Mouse (Mus musculus): Measurements from ENCODE around the gene Ccdc142. TPM values are rescaled to one million over a fixed set of nuclear protein-coding genes. Genes with fewer than 3 reads are reported as not detected.

The Ccdc142 gene
- polyA plus RNA-seq, 1 experiment from 2014 or later: 0.62 TPM

GRCm38 (mm10) chr6:83140044-83140443, 38.6 kb downstream of the Ccdc142 start:
- no peaks in the 10 kb centered on the region for H3K9me3 ChIP-seq (replicated peaks; ENCODE audit: control insufficient read depth, low read length)
- H3K9ac ChIP-seq (replicated peaks; ENCODE audit: low read length): no peak overlapping the region
- H3K4me1 ChIP-seq (ENCODE audit: control insufficient read depth, insufficient read depth, low read length): peaks cover 9% of the 10 kb centered on the region
- DNase-seq (ENCODE audit: low spot score) (no peak), ATAC-seq (replicated peaks; ENCODE audit: insufficient number of reproducible peaks, low FRiP score, low TSS enrichment, low read depth) (no peak)
- H3K4me2 ChIP-seq (ENCODE audit: low read depth, low read length): no peak overlapping the region
- H3K36me3 ChIP-seq (replicated peaks; ENCODE audit: control insufficient read depth, insufficient read depth, low read depth, low read length): no peaks in the 10 kb centered on the region
- no peak overlapping the region for H3K4me3 ChIP-seq (ENCODE audit: low read depth, low read length)
- no peaks in the 10 kb centered on the region for H3K27me3 ChIP-seq (ENCODE audit: control insufficient read depth, insufficient read depth, low read length)
- H3K27ac ChIP-seq (replicated peaks; ENCODE audit: low read depth, low read length): no peak overlapping the region
- 86% methylated on average over 8 of the region's 8 CpGs for WGBS

DNA sequence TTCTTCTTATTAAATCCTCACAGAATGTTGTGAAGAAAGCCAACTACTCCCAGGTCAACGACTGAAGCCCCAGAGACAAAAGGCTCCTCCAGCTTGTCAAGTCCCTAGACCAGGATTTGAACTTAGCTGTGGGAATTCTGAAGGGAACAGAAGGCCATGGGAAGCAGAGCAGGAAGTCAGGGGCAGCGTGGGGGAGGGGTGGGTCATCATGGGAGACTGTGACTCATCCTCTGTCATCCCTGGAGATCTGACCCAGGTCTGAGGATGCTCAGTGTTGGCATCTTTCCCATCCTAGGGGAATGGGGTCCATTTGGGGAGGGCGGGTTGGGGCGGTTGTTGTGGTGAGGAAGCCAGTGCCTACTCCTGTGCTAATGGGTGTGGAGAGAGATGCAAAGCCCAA, 40.2 kb downstream of the Ccdc142 start:
- ATAC-seq (replicated peaks; ENCODE audit: insufficient number of reproducible peaks, low FRiP score, low TSS enrichment, low read depth) (no peak), DNase-seq (ENCODE audit: low spot score) (no peak)
- H3K27me3 ChIP-seq (ENCODE audit: control insufficient read depth, insufficient read depth, low read length): no peaks in the 10 kb centered on the region
- 22% methylated on average over 4 of the region's 4 CpGs for WGBS
- peaks cover 9% of the 10 kb centered on the region for H3K4me1 ChIP-seq (ENCODE audit: control insufficient read depth, insufficient read depth, low read length)
- peak overlapping the region; percentile 27; the same call in 1 of the 2 replicates for H3K4me3 ChIP-seq (ENCODE audit: low read depth, low read length)
- H3K27ac ChIP-seq (replicated peaks; ENCODE audit: low read depth, low read length): no peak overlapping the region
- peak overlapping the region; percentile 68 for H3K4me2 ChIP-seq (ENCODE audit: low read depth, low read length)
- H3K9me3 ChIP-seq (replicated peaks; ENCODE audit: control insufficient read depth, low read length): no peaks in the 10 kb centered on the region
- H3K36me3 ChIP-seq (replicated peaks; ENCODE audit: control insufficient read depth, insufficient read depth, low read depth, low read length): no peaks in the 10 kb centered on the region
- peak overlapping the region; percentile 55 for H3K9ac ChIP-seq (replicated peaks; ENCODE audit: low read length)

GRCm38 (mm10) chr6:83142211-83142731, 40.9 kb downstream of the Ccdc142 start:
- Histone ChIP-seq H3K4me2 (ENCODE audit: low read depth, low read length) (peak overlapping the region; percentile 68), H3K9ac (replicated peaks; ENCODE audit: low read length) (peak overlapping the region; percentile 55), H3K4me1 (ENCODE audit: control insufficient read depth, insufficient read depth, low read length) (peaks cover 9% of the 10 kb centered on the region), H3K9me3 (replicated peaks; ENCODE audit: control insufficient read depth, low read length) (no peaks in the 10 kb centered on the region), H3K27me3 (ENCODE audit: control insufficient read depth, insufficient read depth, low read length) (no peaks in the 10 kb centered on the region), H3K27ac (replicated peaks; ENCODE audit: low read depth, low read length) (0 out of 2 replicates have a peak overlapping the region, but pooled peaks have one; percentile 28), H3K36me3 (replicated peaks; ENCODE audit: control insufficient read depth, insufficient read depth, low read depth, low read length) (no peaks in the 10 kb centered on the region), H3K4me3 (ENCODE audit: low read depth, low read length) (peak overlapping the region; percentile 27)
- 2% methylated on average over 41 of the region's 41 CpGs for WGBS
- DNase-seq (ENCODE audit: low spot score) (no peak), ATAC-seq (replicated peaks; ENCODE audit: insufficient number of reproducible peaks, low FRiP score, low TSS enrichment, low read depth) (no peak)

- Histone ChIP-seq H3K4me2 (ENCODE audit: low read depth, low read length) (no peak overlapping the region), H3K4me3 (ENCODE audit: low read depth, low read length) (no peak overlapping the region), H3K36me3 (replicated peaks; ENCODE audit: control insufficient read depth, insufficient read depth, low read depth, low read length) (no peaks in the 10 kb centered on the region), H3K9me3 (replicated peaks; ENCODE audit: control insufficient read depth, low read length) (no peaks in the 10 kb centered on the region), H3K4me1 (ENCODE audit: control insufficient read depth, insufficient read depth, low read length) (peaks cover 9% of the 10 kb centered on the region), H3K27me3 (ENCODE audit: control insufficient read depth, insufficient read depth, low read length) (no peaks in the 10 kb centered on the region), H3K9ac (replicated peaks; ENCODE audit: low read length) (no peak overlapping the region), H3K27ac (replicated peaks; ENCODE audit: low read depth, low read length) (no peak overlapping the region)
- 54% methylated on average over 11 of the region's 11 CpGs for WGBS
- ATAC-seq (replicated peaks; ENCODE audit: insufficient number of reproducible peaks, low FRiP score, low TSS enrichment, low read depth) (no peak), DNase-seq (ENCODE audit: low spot score) (no peak)
Observed at GRCm38 (mm10) chr6:83142886-83143285, 41.5 kb downstream of the Ccdc142 start.

- Histone ChIP-seq H3K9me3 (replicated peaks; ENCODE audit: control insufficient read depth, low read length) (no peaks in the 10 kb centered on the region), H3K36me3 (replicated peaks; ENCODE audit: control insufficient read depth, insufficient read depth, low read depth, low read length) (no peaks in the 10 kb centered on the region; the same call in none of the 2 replicates), H3K9ac (replicated peaks; ENCODE audit: low read length) (no peak overlapping the region), H3K4me3 (ENCODE audit: low read depth, low read length) (no peak overlapping the region), H3K27me3 (ENCODE audit: control insufficient read depth, insufficient read depth, low read length) (no peaks in the 10 kb centered on the region), H3K27ac (replicated peaks; ENCODE audit: low read depth, low read length) (no peak overlapping the region), H3K4me1 (ENCODE audit: control insufficient read depth, insufficient read depth, low read length) (peaks cover 7% of the 10 kb centered on the region), H3K4me2 (ENCODE audit: low read depth, low read length) (no peak overlapping the region)
- WGBS: 89% methylated on average over 2 of the region's 2 CpGs
- no peak for DNase-seq (ENCODE audit: low spot score)
- ATAC-seq (replicated peaks; ENCODE audit: insufficient number of reproducible peaks, low FRiP score, low TSS enrichment, low read depth): no peak
Observed at GRCm38 (mm10) chr6:83145209-83145608, 43.8 kb downstream of the Ccdc142 start.

- no peak overlapping the region for H3K4me3 ChIP-seq (ENCODE audit: low read depth, low read length)
- DNase-seq (ENCODE audit: low spot score) (no peak), ATAC-seq (replicated peaks; ENCODE audit: insufficient number of reproducible peaks, low FRiP score, low TSS enrichment, low read depth) (no peak)
- H3K9me3 ChIP-seq (replicated peaks; ENCODE audit: control insufficient read depth, low read length): no peaks in the 10 kb centered on the region
- WGBS: 71% methylated on average over 9 of the region's 9 CpGs
- H3K4me1 ChIP-seq (ENCODE audit: control insufficient read depth, insufficient read depth, low read length): peaks cover 7% of the 10 kb centered on the region
- no peak overlapping the region for H3K9ac ChIP-seq (replicated peaks; ENCODE audit: low read length)
- no peak overlapping the region for H3K4me2 ChIP-seq (ENCODE audit: low read depth, low read length)
- H3K27me3 ChIP-seq (ENCODE audit: control insufficient read depth, insufficient read depth, low read length): no peaks in the 10 kb centered on the region
- no peak overlapping the region for H3K27ac ChIP-seq (replicated peaks; ENCODE audit: low read depth, low read length)
- no peaks in the 10 kb centered on the region; the same call in none of the 2 replicates for H3K36me3 ChIP-seq (replicated peaks; ENCODE audit: control insufficient read depth, insufficient read depth, low read depth, low read length)
Observed at GRCm38 (mm10) chr6:83145805-83146204, 44.4 kb downstream of the Ccdc142 start.

DNA sequence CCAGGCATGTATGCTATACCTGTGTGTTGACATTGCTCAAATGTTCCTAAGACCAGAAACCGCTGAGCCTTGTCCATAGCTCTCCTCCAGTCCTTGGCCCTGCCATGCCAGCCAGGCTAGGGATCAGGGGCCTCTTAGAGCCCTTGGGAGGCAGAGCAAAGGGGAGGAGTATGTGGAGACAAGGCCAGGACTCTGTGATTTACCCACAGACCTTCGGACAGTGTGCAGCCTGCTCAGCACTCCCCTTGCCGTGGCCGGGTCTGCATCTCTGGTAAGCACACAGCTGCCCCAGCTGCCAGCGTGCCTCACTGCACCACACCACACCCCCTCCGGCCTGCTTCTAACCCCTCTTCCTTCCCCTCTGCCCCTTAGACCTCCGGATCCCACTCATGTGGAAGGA, 45.9 kb downstream of the Ccdc142 start:
- H3K27ac ChIP-seq (replicated peaks; ENCODE audit: low read depth, low read length): no peak overlapping the region
- ATAC-seq (replicated peaks; ENCODE audit: insufficient number of reproducible peaks, low FRiP score, low TSS enrichment, low read depth) (no peak), DNase-seq (ENCODE audit: low spot score) (no peak)
- no peak overlapping the region for H3K9ac ChIP-seq (replicated peaks; ENCODE audit: low read length)
- no peak overlapping the region for H3K4me2 ChIP-seq (ENCODE audit: low read depth, low read length)
- H3K4me3 ChIP-seq (ENCODE audit: low read depth, low read length): no peak overlapping the region
- H3K27me3 ChIP-seq (ENCODE audit: control insufficient read depth, insufficient read depth, low read length): no peaks in the 10 kb centered on the region
- H3K9me3 ChIP-seq (replicated peaks; ENCODE audit: control insufficient read depth, low read length): no peaks in the 10 kb centered on the region
- peaks cover 4% of the 10 kb centered on the region for H3K36me3 ChIP-seq (replicated peaks; ENCODE audit: control insufficient read depth, insufficient read depth, low read depth, low read length)
- 65% methylated on average over 7 of the region's 7 CpGs for WGBS
- peaks cover 2% of the 10 kb centered on the region for H3K4me1 ChIP-seq (ENCODE audit: control insufficient read depth, insufficient read depth, low read length)

GRCm38 (mm10) chr6:83151721-83152120, 50.3 kb downstream of the Ccdc142 start:
- no peak overlapping the region for H3K9ac ChIP-seq (replicated peaks; ENCODE audit: low read length)
- H3K4me1 ChIP-seq (ENCODE audit: control insufficient read depth, insufficient read depth, low read length): peaks cover 2% of the 10 kb centered on the region; the same call in 1 of the 2 replicates
- ATAC-seq (replicated peaks; ENCODE audit: insufficient number of reproducible peaks, low FRiP score, low TSS enrichment, low read depth) (no peak), DNase-seq (ENCODE audit: low spot score) (no peak)
- H3K27me3 ChIP-seq (ENCODE audit: control insufficient read depth, insufficient read depth, low read length): no peaks in the 10 kb centered on the region; the same call in 1 of the 2 replicates
- no peak overlapping the region for H3K4me2 ChIP-seq (ENCODE audit: low read depth, low read length)
- peaks cover 7% of the 10 kb centered on the region for H3K36me3 ChIP-seq (replicated peaks; ENCODE audit: control insufficient read depth, insufficient read depth, low read depth, low read length)
- no peak overlapping the region for H3K27ac ChIP-seq (replicated peaks; ENCODE audit: low read depth, low read length)
- H3K9me3 ChIP-seq (replicated peaks; ENCODE audit: control insufficient read depth, low read length): no peaks in the 10 kb centered on the region
- no peak overlapping the region for H3K4me3 ChIP-seq (ENCODE audit: low read depth, low read length)
- WGBS: 29% methylated on average over 8 of the region's 8 CpGs
